Mouse (Mus musculus) adrenal gland, postnatal 14 days (tissue): ENCODE results near the gene Siae. TPM values are rescaled to one million over a fixed set of nuclear protein-coding genes. Genes with fewer than 3 reads are reported as not detected.
A peak's percentile ranks its signal among the peaks of the same experiment; 100 is the strongest.

Source experiments
- DNase-seq: peaks from one replicate; pipeline ENCODE4 v3.0.0; 2021; ENCODE audit warnings: mixed read lengths
- total RNA-seq: library from RNA; stranded (reverse); gene quantifications from 2 replicates; pipeline ENCODE4 v1.2.3, GENCODE M21; 2021

Siae gene
- total RNA-seq, 1 experiment from 2014 or later, result 14.7 TPM

DNA sequence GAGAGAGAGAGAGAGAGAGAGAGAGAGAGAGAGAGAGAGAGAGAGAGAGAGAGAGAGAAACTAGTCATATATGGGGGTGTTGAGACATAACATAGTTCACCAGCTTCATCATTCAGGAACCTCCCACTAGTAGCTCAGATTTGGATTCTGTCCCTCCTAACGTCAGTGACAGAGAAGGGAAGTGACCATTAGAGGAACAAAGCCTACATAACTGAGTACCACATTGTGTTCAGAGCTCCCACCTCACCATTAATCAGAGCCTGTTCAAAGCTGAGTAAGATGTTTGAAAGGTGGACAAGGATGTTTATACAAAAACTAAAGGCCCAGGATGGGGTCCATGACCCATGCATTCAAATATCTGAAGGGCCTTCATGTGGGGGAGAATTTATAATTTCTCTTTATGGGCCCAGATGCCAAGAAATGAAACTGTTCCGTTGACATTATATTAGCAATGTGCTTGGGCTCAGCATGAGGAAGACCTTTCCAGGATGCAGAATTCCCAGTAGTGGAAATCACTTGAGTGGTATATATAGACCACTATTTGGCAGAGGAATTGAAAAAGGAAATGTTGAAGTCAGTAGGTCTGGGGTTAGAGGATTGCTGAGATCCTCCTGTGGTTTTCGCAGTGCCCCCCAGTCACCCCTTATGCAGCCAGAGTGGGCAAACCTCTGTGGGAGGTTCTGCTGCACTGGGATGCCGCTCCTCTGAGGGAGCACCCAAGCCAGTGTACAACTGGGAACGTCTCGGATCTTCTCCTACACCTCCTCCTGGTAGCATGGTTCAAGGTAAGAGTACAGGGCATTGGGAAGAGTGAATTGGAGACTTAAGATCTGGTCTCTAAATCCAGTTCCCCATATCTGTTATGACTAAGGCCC, 14.6 kb upstream of the Siae start:
- no peak for DNase-seq

DNA sequence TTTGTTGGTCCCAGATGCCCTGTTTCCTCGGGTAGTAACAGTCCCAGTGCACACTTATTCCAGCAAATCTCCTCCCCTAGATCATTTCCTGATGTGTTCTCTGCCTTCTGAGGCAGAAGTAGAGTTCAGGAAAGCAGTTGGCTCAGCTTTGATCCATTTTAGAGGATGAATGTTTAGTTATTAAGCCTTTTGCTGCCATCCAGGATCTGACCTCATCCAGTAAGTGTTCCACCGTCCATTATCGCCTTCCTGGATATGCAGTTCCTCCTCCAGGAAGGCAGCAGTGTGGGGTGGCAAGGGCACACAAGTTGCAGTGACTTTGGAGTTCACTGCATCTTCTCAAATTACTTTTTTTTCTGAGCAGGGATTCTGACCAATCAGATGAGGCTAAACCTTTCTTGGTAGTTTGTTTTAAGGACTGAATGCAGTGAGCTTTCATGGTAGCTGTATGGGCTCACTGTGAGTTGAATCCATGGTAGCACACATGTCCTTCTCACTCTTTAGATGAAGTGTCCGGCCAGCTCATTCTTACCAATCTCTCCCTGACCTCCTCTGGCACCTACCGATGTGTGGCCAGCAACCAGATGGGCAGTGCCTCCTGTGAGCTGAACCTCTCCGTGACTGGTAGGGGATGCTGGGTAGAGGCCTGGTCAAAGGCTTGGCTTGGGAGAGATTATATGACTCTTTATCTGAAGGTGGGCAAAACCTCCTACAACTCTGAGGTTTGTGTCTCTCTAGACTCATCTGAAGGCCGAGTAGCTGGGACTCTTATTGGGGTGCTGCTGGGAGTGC, 13.5 kb upstream of the Siae start:
- DNase-seq, result no peak

DNA sequence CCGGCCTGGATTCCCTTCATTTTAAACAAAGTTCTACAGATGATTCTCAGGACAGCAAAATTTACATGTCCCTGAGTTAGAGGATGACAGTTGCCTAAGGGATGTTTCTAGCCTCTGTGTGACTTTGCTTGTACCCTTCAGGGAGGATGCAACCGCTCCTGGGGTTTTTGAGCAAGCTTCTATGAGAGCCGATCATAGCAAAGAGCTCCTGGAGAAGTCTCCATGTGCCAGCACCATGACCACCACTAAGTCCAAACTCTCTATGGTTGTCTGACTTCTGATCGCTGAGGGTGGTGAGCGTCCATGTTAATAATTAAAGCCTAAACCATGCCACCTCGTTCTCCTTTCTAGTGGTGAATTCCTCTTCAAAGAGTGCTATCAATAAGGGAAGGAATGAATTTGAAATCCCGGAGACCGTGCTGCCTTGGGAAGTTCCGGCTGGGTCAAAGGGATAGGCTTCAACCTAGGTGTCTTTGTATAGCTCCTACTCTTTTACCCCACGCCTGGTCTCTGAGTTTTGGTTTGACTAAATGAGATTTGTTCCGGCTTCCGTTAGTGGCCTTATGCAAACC, 11.5 kb upstream of the Siae start:
- DNase-seq, result no peak

DNA sequence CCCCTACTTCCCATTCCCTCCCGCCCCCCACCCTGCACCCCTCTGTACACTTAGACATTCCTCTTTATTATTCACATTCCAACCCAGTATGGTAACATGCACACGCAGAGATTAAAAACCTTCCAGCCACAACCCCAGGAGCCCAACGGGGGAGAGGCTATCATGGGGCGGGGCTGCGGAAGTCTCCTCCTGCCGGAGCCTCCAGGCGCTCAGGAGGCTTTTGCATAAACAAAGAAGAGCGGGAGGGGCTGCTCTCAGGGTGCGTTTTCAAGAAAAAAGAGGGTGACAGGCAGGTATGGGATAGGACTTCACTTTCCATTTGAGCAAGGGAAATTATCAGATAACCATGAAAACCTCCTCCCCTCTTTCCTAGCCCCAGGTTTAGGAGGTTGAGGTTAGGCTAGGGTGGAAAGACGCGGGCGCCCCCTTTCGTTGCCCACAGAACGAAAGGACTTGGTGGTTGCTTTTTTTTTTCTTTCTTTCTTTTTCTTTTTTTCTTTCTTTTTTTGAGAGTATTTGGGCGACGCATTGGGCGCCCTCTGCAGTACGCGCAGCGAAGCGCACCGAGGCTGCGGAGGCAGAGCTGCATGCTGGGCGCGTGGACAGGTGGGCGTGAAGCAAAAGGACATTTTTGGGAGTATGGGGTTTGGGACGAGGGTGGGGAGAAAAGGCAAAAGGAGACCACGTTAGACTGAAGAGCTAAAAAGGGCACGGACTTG, 10.9 kb upstream of the Siae start:
- peak; percentile 81 for DNase-seq

DNA sequence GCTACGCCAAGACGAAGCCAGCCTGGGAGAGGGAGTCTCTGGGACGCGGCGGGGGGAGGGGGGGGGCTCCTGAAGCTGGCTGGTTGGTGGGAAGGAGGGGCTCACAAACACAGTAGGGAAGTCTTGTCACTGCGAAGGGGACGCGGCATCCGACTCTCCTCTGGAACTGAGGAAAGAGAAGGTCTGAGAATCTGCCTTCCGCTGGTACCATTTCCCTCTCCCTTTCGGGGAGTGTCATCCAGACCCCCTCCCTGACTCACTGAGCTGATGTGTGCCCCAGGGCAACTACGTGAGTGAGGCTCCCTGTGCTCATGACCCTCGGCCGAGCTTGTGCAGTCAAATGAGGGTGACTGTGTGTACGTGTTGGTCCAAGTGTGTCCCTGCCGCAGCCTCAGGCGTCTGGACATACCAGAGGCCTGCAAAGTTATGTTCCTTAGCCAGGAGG, 10.3 kb upstream of the Siae start:
- no peak for DNase-seq

- DNase-seq, result no peak
Observed at GRCm38 (mm10) chr9:37545847-37546452, 9.5 kb upstream of the Siae start.

- DNase-seq, result no peak
Observed at GRCm38 (mm10) chr9:37546889-37547288, 8.6 kb upstream of the Siae start.

DNA sequence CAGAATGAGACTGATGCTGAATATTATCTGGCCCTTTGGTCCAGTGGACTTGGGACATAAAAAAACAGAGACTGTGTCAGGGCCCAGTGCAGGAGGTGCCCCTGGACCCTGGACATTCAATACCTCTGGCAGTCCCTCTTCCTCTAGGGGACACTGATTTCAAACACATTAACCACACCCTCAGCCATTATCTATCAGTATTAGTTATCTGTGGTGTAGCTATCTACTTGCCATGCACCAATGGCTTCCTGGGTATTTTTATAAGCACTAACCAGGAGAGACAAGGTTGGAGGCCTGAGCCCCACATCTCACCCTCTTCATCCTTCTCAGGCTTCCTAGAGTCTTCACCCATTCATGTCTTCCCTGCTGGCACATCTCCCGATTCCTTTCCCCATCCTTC, 5.1 kb upstream of the Siae start:
- DNase-seq, result no peak

DNA sequence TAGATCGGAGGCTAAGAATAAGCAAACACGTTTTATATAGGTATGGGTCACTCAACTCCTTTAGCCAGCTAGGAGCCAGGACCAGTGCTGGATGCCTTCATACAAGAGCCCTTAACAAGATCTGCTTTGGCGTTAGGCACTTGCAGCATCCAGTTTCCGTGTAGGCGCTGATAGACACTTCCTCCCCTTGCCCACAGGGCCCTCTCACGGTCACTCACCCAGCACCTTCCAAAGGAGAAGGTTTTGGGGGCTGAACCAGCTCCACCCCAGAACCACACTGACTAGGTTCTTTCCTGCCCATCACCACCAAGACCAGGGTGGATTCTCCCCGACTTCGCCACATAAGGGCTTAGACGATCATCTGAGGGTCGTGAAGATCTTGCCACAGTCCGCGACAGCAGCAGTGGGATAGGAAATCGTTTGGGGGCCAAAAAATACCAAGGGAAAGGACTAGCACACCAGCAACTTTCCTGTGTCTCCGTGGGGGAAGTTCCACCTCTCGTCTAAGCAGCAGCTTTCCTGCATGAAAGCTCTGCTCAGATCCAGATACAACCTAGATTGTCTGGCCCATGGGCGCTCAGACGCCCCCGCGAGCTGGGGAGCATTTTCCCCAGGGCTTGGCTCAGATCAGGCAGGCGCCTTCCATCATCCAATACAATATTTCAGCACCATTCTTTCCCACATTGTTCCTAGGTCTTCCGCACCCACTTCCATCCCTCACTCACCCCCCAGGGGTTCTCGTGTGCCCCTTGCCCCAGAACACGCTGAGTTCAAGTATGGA, 3.6 kb upstream of the Siae start:
- no peak for DNase-seq

GRCm38 (mm10) chr9:37552536-37553293, 2.8 kb upstream of the Siae start, which contains the start of gene Nrgn:
Gene Nrgn, minus strand, starts transcription at chr9:37552904.
- DNase-seq, result peak; percentile 90

DNA sequence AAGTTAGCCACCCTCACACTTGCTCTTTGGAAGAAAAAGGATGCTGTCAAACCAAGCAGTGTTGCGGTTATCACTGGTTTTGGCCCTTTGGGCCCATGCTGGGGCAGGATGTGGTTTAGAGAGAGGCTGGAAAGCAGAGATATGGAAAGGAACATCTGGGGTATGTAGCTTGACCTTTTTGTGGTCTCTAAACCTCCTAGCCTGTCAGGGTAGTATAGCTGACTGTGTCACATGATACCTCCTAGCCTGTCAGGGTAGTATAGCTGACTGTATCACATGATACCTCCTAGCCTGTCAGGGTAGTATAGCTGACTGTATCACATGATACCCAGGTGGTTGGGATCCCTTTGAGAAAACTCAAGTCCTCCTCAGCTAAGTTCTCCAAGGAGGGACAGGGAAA, 1.2 kb upstream of the Siae start:
- no peak for DNase-seq

GRCm38 (mm10) chr9:37556366-37556765, 868 bp downstream of the Siae start:
- DNase-seq, result no peak

- no peak for DNase-seq
Observed at GRCm38 (mm10) chr9:37560617-37561016, 5.1 kb downstream of the Siae start.

DNA sequence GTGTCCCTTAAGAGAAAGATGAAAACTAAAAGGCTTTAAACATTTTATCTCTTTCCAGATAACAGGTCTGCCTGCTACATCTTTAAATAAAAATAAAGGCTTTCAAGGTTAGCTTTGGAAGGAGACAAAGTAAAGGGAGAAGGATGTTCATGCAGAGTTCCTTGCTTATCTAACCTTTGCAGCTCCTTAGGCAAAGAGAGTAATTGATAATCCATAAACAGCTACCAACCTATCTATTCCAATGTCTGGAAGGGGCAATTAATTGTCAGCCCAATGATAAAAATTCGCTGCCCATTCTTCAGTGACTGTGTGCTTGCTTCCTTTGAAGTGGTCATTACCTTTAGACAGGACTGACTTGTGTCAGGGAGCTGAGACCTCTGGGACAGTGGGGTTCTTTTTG, 8.3 kb downstream of the Siae start:
- no peak for DNase-seq

- DNase-seq, result no peak
Observed at GRCm38 (mm10) chr9:37567019-37567418, 11.5 kb downstream of the Siae start.

DNA sequence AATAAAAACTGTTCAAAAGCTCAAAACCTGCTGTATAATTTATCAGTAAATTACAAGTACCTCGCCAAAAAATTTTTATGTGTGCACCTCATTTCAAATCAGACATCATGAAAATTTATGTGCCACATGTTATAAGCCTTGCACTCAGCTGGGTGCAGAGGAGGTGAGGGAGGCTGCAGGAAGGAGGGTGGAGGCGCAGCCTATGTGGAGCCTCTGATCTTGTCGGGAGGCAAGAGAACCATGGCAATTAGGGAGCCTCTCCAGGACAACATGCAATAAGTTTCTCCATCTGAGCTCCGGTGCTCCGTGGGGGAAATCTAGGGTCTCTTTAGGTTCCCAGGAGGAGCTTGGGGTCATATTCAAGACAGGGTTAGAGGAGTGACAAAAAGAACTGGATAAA, 12.0 kb downstream of the Siae start:
- no peak for DNase-seq

- peak; percentile 38 for DNase-seq
Observed at GRCm38 (mm10) chr9:37567892-37568604, 12.6 kb downstream of the Siae start.

DNA sequence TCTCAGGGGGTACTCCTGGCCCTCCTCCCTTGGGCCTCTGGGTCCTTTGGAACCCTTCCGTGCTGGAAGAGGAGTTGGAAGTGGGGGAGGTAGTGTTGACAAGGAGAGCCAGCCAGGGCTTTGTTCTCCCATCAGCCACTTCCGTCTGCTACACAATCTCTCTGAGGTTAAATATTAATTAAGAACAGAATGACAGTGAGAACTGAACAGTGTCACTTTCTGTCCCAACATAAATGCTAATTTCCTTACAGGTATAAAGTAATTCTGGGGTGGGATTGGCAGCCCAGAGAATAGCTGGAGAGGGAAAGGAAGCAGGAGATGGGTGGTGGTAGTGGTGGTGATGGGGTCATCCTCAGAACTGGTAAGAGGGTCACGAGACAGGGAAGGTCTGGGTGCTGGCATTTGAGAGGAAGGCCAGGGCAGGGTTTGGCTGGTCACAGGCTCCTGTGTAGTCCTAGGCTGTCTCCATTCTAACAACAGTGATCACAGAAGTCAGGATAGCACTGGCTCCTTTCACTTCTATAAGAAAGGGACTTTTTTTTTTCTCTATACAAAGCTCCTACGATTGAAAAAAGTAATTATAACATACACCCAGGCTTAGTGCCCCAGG, 13.2 kb downstream of the Siae start:
- no peak for DNase-seq

GRCm38 (mm10) chr9:37569231-37569835, 13.8 kb downstream of the Siae start:
- DNase-seq, result no peak
